Mouse (Mus musculus): ENCODE results near the gene Stat4. TPM values are rescaled to one million over a fixed set of nuclear protein-coding genes. Genes with fewer than 3 reads are reported as not detected.
A peak's percentile ranks its signal among the peaks of the same experiment; 100 is the strongest.

The Stat4 gene
- total RNA-seq, 4 experiments from 2014 or later: 2.6 to 3.4 (median 2.9) TPM

GRCm38 (mm10) chr1:52143596-52144156 lies 156.7 kb downstream of the Stat4 start:
- DNase-seq (ENCODE audit: low spot score in 2 of 2): no peak

DNA sequence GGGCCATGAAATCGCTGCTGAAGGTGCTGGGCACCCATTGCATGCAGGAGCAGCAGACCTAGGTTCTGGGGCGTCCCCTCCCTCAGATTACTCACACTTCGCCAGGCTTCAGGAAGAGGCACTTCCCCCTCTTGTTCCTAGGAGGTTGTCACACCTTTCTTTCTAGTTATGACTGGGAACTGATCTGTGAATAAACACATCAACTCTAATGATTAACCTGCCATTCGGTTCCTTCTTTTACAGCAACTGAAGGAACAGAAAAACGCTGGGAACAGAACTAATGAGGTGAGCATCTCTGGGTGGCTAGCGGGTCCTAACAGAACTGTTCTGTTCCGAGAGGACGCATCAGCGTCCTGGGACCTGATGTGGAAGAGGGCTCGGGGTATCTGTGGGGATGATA lies 158.0 kb downstream of the Stat4 start:
- no peak for DNase-seq (ENCODE audit: low spot score in 2 of 2)

DNA sequence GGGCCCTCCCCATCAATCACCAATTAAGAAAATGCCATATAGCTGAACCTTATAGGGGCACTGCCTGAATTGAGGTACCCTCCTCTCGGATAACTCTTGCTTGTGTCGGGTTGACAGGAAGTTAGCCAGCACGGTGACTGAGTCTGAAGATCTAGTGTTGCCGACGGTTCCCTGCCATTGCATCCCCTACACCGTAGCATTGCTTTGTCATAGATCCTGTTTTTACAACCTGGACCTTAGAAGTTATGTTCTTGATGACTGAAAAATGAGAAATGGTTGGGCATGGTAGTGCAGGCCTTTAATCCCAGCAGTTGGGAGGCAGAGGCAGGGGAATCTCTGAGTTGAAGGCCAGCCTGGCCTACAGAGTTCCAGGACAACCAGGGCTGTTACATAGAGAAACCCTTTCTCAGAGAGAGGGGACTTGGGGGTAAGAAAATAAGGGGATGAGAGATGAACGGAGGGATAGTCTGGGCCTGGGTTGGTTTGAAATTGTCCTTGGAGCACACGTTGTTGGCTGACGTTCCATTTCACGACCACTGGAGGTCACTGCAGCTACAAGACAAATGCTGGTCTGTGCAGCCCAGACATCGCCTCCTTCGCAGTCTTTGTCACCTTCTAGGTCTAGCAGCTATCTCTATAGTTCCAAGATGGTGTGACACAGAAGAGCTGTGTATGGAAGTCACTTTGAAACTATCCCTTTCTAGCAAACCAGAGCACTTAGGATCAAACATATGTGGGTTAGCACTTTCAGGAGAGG lies 159.4 kb downstream of the Stat4 start:
- DNase-seq (ENCODE audit: low spot score in 2 of 2): peak in 1 of 2 experiments; percentile 43

DNA sequence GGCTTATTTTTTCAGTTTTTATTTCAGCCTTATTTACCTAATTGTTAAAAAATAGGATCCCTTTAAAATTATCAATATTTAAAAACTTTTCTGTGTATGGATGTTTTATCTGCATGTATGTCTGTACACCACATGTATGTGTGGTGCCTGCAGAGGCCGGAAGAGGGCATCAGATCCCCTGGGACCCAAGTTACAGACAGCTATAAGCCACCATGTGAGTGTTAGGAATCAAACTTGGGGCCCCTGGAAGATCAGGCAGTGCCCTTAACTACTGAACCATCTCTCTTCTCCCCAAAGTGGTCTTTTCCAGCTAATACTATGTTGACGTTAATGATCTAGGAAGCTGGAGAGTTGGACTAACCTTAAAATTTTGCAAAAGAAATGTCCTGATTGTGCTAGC lies 160.5 kb downstream of the Stat4 start:
- no peak for DNase-seq (ENCODE audit: low spot score in 2 of 2)

GRCm38 (mm10) chr1:52148178-52148577 lies 161.2 kb downstream of the Stat4 start:
- DNase-seq (ENCODE audit: low spot score in 2 of 2): no peak

- DNase-seq (ENCODE audit: low spot score in 2 of 2): no peak
Measured at GRCm38 (mm10) chr1:52148696-52149095, 161.7 kb downstream of the Stat4 start.

DNA sequence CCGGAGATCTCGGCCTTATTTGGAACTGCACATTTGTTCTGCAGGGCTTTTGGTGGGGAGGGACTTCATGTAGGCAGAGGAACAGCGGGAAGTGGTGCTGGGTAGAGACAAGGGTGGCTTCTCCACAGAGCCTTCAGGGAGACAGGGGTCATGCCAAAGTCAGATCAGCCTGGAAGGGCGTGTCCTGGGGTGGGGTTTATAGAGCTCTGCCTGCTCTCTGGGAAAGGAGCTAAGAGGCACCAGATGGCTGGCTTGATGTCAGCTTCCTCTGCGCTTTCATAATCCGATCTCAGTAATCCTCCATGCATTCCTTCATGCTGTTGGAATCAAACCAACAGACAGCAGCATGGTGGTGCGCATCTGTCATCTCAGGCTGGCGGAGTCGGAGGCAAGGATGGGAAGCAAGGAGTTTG lies 163.0 kb downstream of the Stat4 start:
- DNase-seq (ENCODE audit: low spot score in 2 of 2): peak in 1 of 2 experiments; percentile 69

GRCm38 (mm10) chr1:52150676-52151075 lies 163.7 kb downstream of the Stat4 start:
- DNase-seq (ENCODE audit: low spot score in 2 of 2): no peak

- DNase-seq (ENCODE audit: low spot score in 2 of 2): no peak
Measured at GRCm38 (mm10) chr1:52151166-52151565, 164.2 kb downstream of the Stat4 start.

DNA sequence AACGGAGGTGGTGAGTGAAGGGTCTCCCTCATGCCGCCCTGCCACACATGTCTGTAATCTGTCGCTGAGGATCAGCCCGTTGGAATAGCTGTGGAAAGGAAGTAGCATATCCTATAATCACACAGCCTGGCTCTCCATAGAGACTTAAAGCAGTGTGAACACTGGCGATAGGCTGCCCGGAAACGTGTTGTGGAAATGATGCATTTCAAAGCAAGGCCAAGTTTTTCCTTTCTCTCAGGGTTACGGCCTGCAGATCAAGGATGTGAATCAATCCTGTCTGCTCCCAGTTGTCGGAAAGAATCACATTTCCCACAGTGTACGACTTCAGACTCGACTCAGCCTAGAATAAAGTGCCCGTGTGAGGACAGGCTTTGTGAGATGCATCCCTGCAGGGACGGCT lies 165.4 kb downstream of the Stat4 start:
- no peak for DNase-seq (ENCODE audit: low spot score in 2 of 2)

DNA sequence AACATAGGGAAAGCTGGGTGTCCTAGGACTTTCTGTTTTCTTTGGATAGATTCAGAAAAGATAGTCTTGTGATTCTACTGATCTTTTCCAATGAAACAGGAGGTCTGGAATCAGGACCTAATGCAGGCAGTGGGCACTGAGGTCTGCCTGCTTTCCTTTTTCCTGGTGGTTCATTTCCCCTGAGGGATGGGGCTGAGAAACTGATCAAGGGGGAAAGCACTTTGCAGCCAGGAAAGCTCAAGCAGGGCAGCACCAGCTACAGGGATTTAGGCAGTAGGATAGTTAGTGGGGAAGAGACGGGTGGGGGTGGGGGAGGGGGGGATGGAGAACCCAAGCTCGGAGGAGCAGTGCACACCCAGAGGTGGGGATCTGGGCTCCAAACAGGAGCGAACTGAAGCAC lies 166.0 kb downstream of the Stat4 start:
- no peak for DNase-seq (ENCODE audit: low spot score in 2 of 2)

DNA sequence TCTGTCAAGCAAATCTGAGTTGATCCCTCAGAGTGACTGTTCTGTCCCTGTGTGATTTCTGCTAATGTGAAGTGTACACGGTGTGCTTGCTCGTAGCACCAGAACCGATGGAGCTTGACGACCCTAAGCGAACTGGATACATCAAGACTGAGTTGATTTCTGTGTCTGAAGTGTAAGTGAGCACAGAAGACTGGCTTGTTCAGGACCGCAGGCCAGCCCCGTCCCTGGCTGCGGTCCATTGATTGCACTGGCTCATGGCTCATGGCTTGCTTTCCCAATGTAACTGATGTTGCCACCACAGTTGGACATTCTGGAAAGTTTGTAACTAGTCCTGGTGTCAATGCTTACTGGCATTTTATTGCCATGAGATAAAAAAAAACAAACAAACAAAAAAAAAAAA lies 167.9 kb downstream of the Stat4 start:
- no peak for DNase-seq (ENCODE audit: low spot score in 2 of 2)

GRCm38 (mm10) chr1:52156351-52156750 lies 169.4 kb downstream of the Stat4 start:
- DNase-seq (ENCODE audit: low spot score in 2 of 2): no peak

Other genes starting within 250 kb of the Stat4 start
- 10 to 100 TPM; 30.7 to 48.0 (median 40.7) TPM for gene Myo1b, start 71.1 kb upstream of the Stat4 start, total RNA-seq (2022)
- 10 to 100 TPM; 21.4 to 26.0 (median 23.8) TPM for gene Stat1, start 132.3 kb downstream of the Stat4 start, total RNA-seq (2022)
- 100 to 1,000 TPM; 305 to 350 (median 337) TPM for gene Gls, start 246.1 kb downstream of the Stat4 start, total RNA-seq (2022)